Mouse (Mus musculus) gastrocnemius, postnatal 36 days (tissue): ENCODE measurements at regions not wholly inside any gene's neighbourhood (a gene's known extent, or its start where the extent isn't known, plus 50 kb on each side); places are given as distances from the start of the nearest gene placed in this dataset.

Experiments
- DNase-seq, 2 experiments: peaks; one replicate each; pipeline ENCODE4 v3.0.0; 2022
- intact Hi-C: fragments of 180-260 bp; cut with DNase I; formaldehyde crosslinking; loops from one replicate; pipeline ENCODE4 v1.15.1; 2025

- intact Hi-C loops, result no loop called here
- DNase-seq, result no peak
These were observed 572.2 kb upstream of the Alcam start for GRCm38 (mm10) chr16:53026056-53026455.

GRCm38 (mm10) chr16:53011847-53012246 is 558.0 kb upstream of the Alcam start:
- no peak for DNase-seq
- intact Hi-C loops, result no loop called here

GRCm38 (mm10) chr16:52988852-52989397 is 535.1 kb upstream of the Alcam start:
- intact Hi-C loops, result no loop called here

GRCm38 (mm10) chr16:52984336-52984735 is 530.5 kb upstream of the Alcam start:
- no peak for DNase-seq
- intact Hi-C loops, result no loop called here

More at GRCm38 (mm10) chr16:52988852-52989397, 535.1 kb upstream of the Alcam start:
- DNase-seq, result no peak

- no peak for DNase-seq
- intact Hi-C loops, result no loop called here
These were observed 527.1 kb upstream of the Alcam start for GRCm38 (mm10) chr16:52980995-52981394.

GRCm38 (mm10) chr16:52972811-52973210 is 518.9 kb upstream of the Alcam start:
- DNase-seq, result no peak
- intact Hi-C loops, result no loop called here

- intact Hi-C loops, result no loop called here
- no peak for DNase-seq
These were observed 493.8 kb upstream of the Alcam start for GRCm38 (mm10) chr16:52947679-52948078.

GRCm38 (mm10) chr16:52934749-52935148 is 480.9 kb upstream of the Alcam start:
- intact Hi-C loops, result no loop called here
- DNase-seq, result no peak

- DNase-seq, result no peak
These were observed 478.1 kb upstream of the Alcam start for GRCm38 (mm10) chr16:52931978-52932377.

GRCm38 (mm10) chr16:52892467-52893255 is 438.8 kb upstream of the Alcam start:
- DNase-seq, result no peak
- intact Hi-C loops, result no loop called here

More at GRCm38 (mm10) chr16:52931978-52932377, 478.1 kb upstream of the Alcam start:
- intact Hi-C loops, result no loop called here

- intact Hi-C loops, result no loop called here
- no peak for DNase-seq
These were observed 425.7 kb upstream of the Alcam start for GRCm38 (mm10) chr16:52879463-52880114.

GRCm38 (mm10) chr16:52867833-52868232 is 414.0 kb upstream of the Alcam start:
- intact Hi-C loops, result no loop called here
- DNase-seq, result no peak

GRCm38 (mm10) chr16:52863554-52863953 is 409.7 kb upstream of the Alcam start:
- intact Hi-C loops, result no loop called here
- no peak for DNase-seq

GRCm38 (mm10) chr16:52861263-52861662 is 407.4 kb upstream of the Alcam start:
- DNase-seq, result no peak
- intact Hi-C loops, result no loop called here

- no peak for DNase-seq
- intact Hi-C loops, result no loop called here
These were observed 404.8 kb upstream of the Alcam start for GRCm38 (mm10) chr16:52858441-52859209.

- intact Hi-C loops, result no loop called here
- no peak for DNase-seq
These were observed 397.3 kb upstream of the Alcam start for GRCm38 (mm10) chr16:52851129-52851528.

- no peak for DNase-seq
- intact Hi-C loops, result no loop called here
These were observed 365.1 kb upstream of the Alcam start for GRCm38 (mm10) chr16:52818976-52819375.

- no peak for DNase-seq
- intact Hi-C loops, result no loop called here
These were observed 357.3 kb upstream of the Alcam start for GRCm38 (mm10) chr16:52811219-52811618.

- intact Hi-C loops, result loop anchor here (5.0 kb wide), 1 partner anchor 593 kb away; no protein-coding TSS in a partner anchor
- DNase-seq, result no peak
These were observed 350.5 kb upstream of the Alcam start for GRCm38 (mm10) chr16:52804365-52804764.

GRCm38 (mm10) chr16:52799715-52800392 is 346.0 kb upstream of the Alcam start:
- intact Hi-C loops, result loop anchor here (5.0 kb wide), 1 partner anchor 597 kb away; no protein-coding TSS in a partner anchor
- DNase-seq, result no peak
